Mouse (Mus musculus) regulatory T cell (primary cell): Measurements from ENCODE around the gene Errfi1.

Source experiments
- in situ Hi-C: fragments of 300-600 bp; cut with MboI, MseI; formaldehyde crosslinking; loops from one replicate; pipeline ENCODE4 v1.15.1; 2025; ENCODE audit warnings: high pct_unique_total_duplicates

Errfi1 gene

GRCm38 (mm10) chr4:150853680-150854461, at the start of gene Errfi1:
Gene Errfi1 (plus strand): TSS chr4:150853919.
- in situ Hi-C loops: loop anchor here (5.0 kb wide), 1 partner anchor 62 kb away; no protein-coding TSS in a partner anchor

GRCm38 (mm10) chr4:150804204-150804603, 49.5 kb upstream of the Errfi1 start:
- in situ Hi-C loops: no loop called here

GRCm38 (mm10) chr4:150807727-150808470, 45.8 kb upstream of the Errfi1 start:
- in situ Hi-C loops: no loop called here

- in situ Hi-C loops: no loop called here
These were observed 45.3 kb upstream of the Errfi1 start for GRCm38 (mm10) chr4:150808471-150808847.

- in situ Hi-C loops: no loop called here
These were observed 44.4 kb upstream of the Errfi1 start for GRCm38 (mm10) chr4:150809323-150809722.

GRCm38 (mm10) chr4:150815144-150815543, 38.6 kb upstream of the Errfi1 start:
- in situ Hi-C loops: no loop called here

GRCm38 (mm10) chr4:150816414-150816951, 37.2 kb upstream of the Errfi1 start:
- in situ Hi-C loops: no loop called here

- in situ Hi-C loops: no loop called here
These were observed 34.4 kb upstream of the Errfi1 start for GRCm38 (mm10) chr4:150819126-150819910.

- in situ Hi-C loops: no loop called here
These were observed 32.3 kb upstream of the Errfi1 start for GRCm38 (mm10) chr4:150821381-150821780.

GRCm38 (mm10) chr4:150822624-150823023, 31.1 kb upstream of the Errfi1 start:
- in situ Hi-C loops: no loop called here

GRCm38 (mm10) chr4:150823614-150824480, 29.9 kb upstream of the Errfi1 start:
- in situ Hi-C loops: no loop called here

GRCm38 (mm10) chr4:150824877-150825276, 28.8 kb upstream of the Errfi1 start:
- in situ Hi-C loops: no loop called here

- in situ Hi-C loops: no loop called here
These were observed 28.2 kb upstream of the Errfi1 start for GRCm38 (mm10) chr4:150825531-150825930.

- in situ Hi-C loops: no loop called here
These were observed 22.4 kb upstream of the Errfi1 start for GRCm38 (mm10) chr4:150831321-150831720.

GRCm38 (mm10) chr4:150831941-150832340, 21.8 kb upstream of the Errfi1 start:
- in situ Hi-C loops: no loop called here

GRCm38 (mm10) chr4:150835163-150835562, 18.6 kb upstream of the Errfi1 start:
- in situ Hi-C loops: no loop called here

GRCm38 (mm10) chr4:150836258-150836657, 17.5 kb upstream of the Errfi1 start:
- in situ Hi-C loops: no loop called here

- in situ Hi-C loops: no loop called here
These were observed 16.8 kb upstream of the Errfi1 start for GRCm38 (mm10) chr4:150836961-150837360.

- in situ Hi-C loops: no loop called here
These were observed 16.3 kb upstream of the Errfi1 start for GRCm38 (mm10) chr4:150837458-150837857.

- in situ Hi-C loops: loop anchor here (5.0 kb wide), 1 partner anchor 90 kb away; no protein-coding TSS in a partner anchor
These were observed 11.7 kb upstream of the Errfi1 start for GRCm38 (mm10) chr4:150842045-150842444.

GRCm38 (mm10) chr4:150843181-150843580, 10.5 kb upstream of the Errfi1 start:
- in situ Hi-C loops: loop anchor here (5.0 kb wide), 1 partner anchor 91 kb away; no protein-coding TSS in a partner anchor
